Mouse (Mus musculus) small intestine, adult 2 months (tissue): ENCODE results near the gene Parva.

ENCODE experiments used
- CTCF ChIP-seq: fragments of 200-500 bp; IDR thresholded peaks from 2 replicates; pipeline ENCODE4 v1.5.1; 2012; ENCODE audit warnings: low read depth, mild to moderate bottlenecking, control low read depth, inconsistent platforms, low read length, moderate library complexity, mixed read lengths; ENCODE audit not compliant: insufficient replicate concordance, insufficient read length; ENCODE audit errors: extremely low read depth
- POLR2A ChIP-seq: fragments of 200-500 bp; IDR thresholded peaks from 2 replicates; pipeline ENCODE4 v1.6.1; 2012; ENCODE audit warnings: low read depth, mild to moderate bottlenecking, control low read depth, inconsistent platforms, low read length, moderate library complexity

DNA sequence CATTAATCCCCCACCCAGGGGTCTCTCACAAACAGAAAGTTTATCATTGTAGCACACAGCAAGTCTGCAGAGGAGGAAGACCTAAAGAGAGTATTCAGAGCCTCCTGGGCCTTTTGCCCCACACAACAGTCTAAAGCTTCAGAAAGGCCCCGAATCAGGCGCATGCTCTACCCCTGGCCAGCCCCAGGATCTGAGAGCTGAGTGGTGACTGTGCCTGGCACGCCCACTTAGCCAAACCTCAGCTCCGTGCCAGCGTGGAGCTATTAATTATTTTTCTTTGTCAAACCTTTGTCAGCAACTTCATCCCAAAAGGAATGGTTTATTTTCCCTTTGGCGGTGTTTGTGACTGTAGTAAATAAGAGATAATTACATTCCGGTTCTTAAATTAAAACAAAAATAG lies 44.0 kb downstream of the Parva start:
- no peak for TF ChIP-seq POLR2A
- TF ChIP-seq CTCF = no peak
